Mouse (Mus musculus) limb, embryonic 15.5 days (tissue): ENCODE measurements at regions not wholly inside any gene's neighbourhood (a gene's known extent, or its start where the extent isn't known, plus 50 kb on each side); places are given as distances from the start of the nearest gene placed in this dataset.
"Not testable (repeated sequence)": the region's sequence is repeated elsewhere in the genome, so short reads cannot be mapped to it uniquely, and the experiment has no call there.

Source experiments
- ATAC-seq: fragments of 200-750 bp; cut with Nextera tagmentation; 2 replicates; pipeline ENCODE4 v1.8.0; 2017; ENCODE audit warnings: low read depth, moderate TSS enrichment; ENCODE audit not compliant: insufficient number of reproducible peaks, low FRiP score, low TSS enrichment
- H3K27ac ChIP-seq: fragments of 300-500 bp; sonication (generic); 2 replicates; pipeline ENCODE4 v1.5.1; 2015; ENCODE audit warnings: moderate library complexity, mild to moderate bottlenecking, inconsistent platforms
- H3K27me3 ChIP-seq: fragments of 300-500 bp; sonication (generic); 2 replicates; pipeline ENCODE4 v1.6.1; 2015; ENCODE audit warnings: inconsistent platforms
- H3K36me3 ChIP-seq: fragments of 300-500 bp; sonication (generic); 2 replicates; pipeline ENCODE4 v1.6.1; 2015; ENCODE audit warnings: inconsistent platforms
- H3K4me1 ChIP-seq: fragments of 300-500 bp; sonication (generic); 2 replicates; pipeline ENCODE4 v1.6.1; 2015; ENCODE audit warnings: inconsistent platforms
- H3K4me2 ChIP-seq: fragments of 300-500 bp; sonication (generic); 2 replicates; pipeline ENCODE4 v1.6.1; 2015; ENCODE audit warnings: mild to moderate bottlenecking, inconsistent platforms
- H3K4me3 ChIP-seq: fragments of 300-500 bp; sonication (generic); 2 replicates; pipeline ENCODE4 v1.5.1; 2015; ENCODE audit warnings: mild to moderate bottlenecking, inconsistent platforms
- H3K9ac ChIP-seq: fragments of 300-500 bp; sonication (generic); 2 replicates; pipeline ENCODE4 v1.6.1; 2015; ENCODE audit warnings: inconsistent platforms
- H3K9me3 ChIP-seq: fragments of 300-500 bp; sonication (generic); 2 replicates; pipeline ENCODE4 v1.6.1; 2016; ENCODE audit warnings: inconsistent platforms
- WGBS: fragments of 180-500 bp; shearing (Covaris S2); methylation state at CpG from one replicate; pipeline ENCODE4 v1.1.7; 2015; 5-methylcytosine and 5-hydroxymethylcytosine counted together

- no peak for ATAC-seq
- Histone ChIP-seq H3K4me1 (no peaks in the 10 kb centered on the region), H3K27ac (no peak overlapping the region), H3K9ac (no peak overlapping the region), H3K36me3 (no peaks in the 10 kb centered on the region), H3K4me3 (no peak overlapping the region), H3K27me3 (no peaks in the 10 kb centered on the region), H3K4me2 (no peak overlapping the region), H3K9me3 (no peaks in the 10 kb centered on the region)
- 15% methylated on average over 5 of the region's 5 CpGs for WGBS
Measured at GRCm38 (mm10) chr11:27105920-27106319, 512.1 kb upstream of the Vrk2 start.

GRCm38 (mm10) chr11:27102906-27103305 is 509.1 kb upstream of the Vrk2 start:
- H3K4me3 ChIP-seq, result no peak overlapping the region
- no peak overlapping the region for H3K27ac ChIP-seq
- H3K9me3 ChIP-seq, result no peaks in the 10 kb centered on the region
- ATAC-seq, result no peak
- no peaks in the 10 kb centered on the region for H3K27me3 ChIP-seq
- no peak overlapping the region for H3K4me2 ChIP-seq
- H3K4me1 ChIP-seq, result no peaks in the 10 kb centered on the region
- no peak overlapping the region for H3K9ac ChIP-seq
- H3K36me3 ChIP-seq, result no peaks in the 10 kb centered on the region

- Histone ChIP-seq H3K27ac (no peak overlapping the region), H3K4me3 (no peak overlapping the region), H3K4me1 (no peaks in the 10 kb centered on the region), H3K9me3 (no peaks in the 10 kb centered on the region), H3K4me2 (no peak overlapping the region), H3K27me3 (no peaks in the 10 kb centered on the region), H3K9ac (no peak overlapping the region), H3K36me3 (no peaks in the 10 kb centered on the region)
- no peak for ATAC-seq
- 92% methylated on average over 2 of the region's 2 CpGs for WGBS
Measured at GRCm38 (mm10) chr11:27102045-27102444, 508.2 kb upstream of the Vrk2 start.

- ATAC-seq, result no peak
- H3K9me3 ChIP-seq, result no peaks in the 10 kb centered on the region
- no peak overlapping the region for H3K4me2 ChIP-seq
- H3K4me3 ChIP-seq, result no peak overlapping the region
- H3K36me3 ChIP-seq, result no peaks in the 10 kb centered on the region
- H3K9ac ChIP-seq, result no peak overlapping the region
- no peak overlapping the region for H3K27ac ChIP-seq
- H3K4me1 ChIP-seq, result no peaks in the 10 kb centered on the region
- H3K27me3 ChIP-seq, result no peaks in the 10 kb centered on the region
Measured at GRCm38 (mm10) chr11:27096615-27097014, 502.8 kb upstream of the Vrk2 start.

GRCm38 (mm10) chr11:27095460-27095859 is 501.7 kb upstream of the Vrk2 start:
- H3K4me1 ChIP-seq, H3K4me3 ChIP-seq, H3K27me3 ChIP-seq, H3K4me2 ChIP-seq, ATAC-seq, H3K9me3 ChIP-seq, H3K36me3 ChIP-seq, H3K9ac ChIP-seq, H3K27ac ChIP-seq: not testable (repeated sequence)

- Histone ChIP-seq H3K36me3 (no peaks in the 10 kb centered on the region), H3K9ac (no peak overlapping the region), H3K4me1 (no peaks in the 10 kb centered on the region), H3K4me2 (no peak overlapping the region), H3K27ac (no peak overlapping the region), H3K27me3 (no peaks in the 10 kb centered on the region), H3K9me3 (no peaks in the 10 kb centered on the region), H3K4me3 (no peak overlapping the region)
- ATAC-seq, result no peak
- 94% methylated on average over 1 of the region's 1 CpGs for WGBS
Measured at GRCm38 (mm10) chr11:27086516-27086915, 492.7 kb upstream of the Vrk2 start.

- no peak for ATAC-seq
- no peak overlapping the region for H3K4me2 ChIP-seq
- no peaks in the 10 kb centered on the region for H3K36me3 ChIP-seq
- H3K9ac ChIP-seq, result no peak overlapping the region
- no peaks in the 10 kb centered on the region for H3K27me3 ChIP-seq
- H3K4me3 ChIP-seq, result no peak overlapping the region
- no peaks in the 10 kb centered on the region for H3K9me3 ChIP-seq
- H3K4me1 ChIP-seq, result no peaks in the 10 kb centered on the region
- H3K27ac ChIP-seq, result no peak overlapping the region
Measured at GRCm38 (mm10) chr11:27081188-27081587, 487.4 kb upstream of the Vrk2 start.

- H3K9me3 ChIP-seq, result no peaks in the 10 kb centered on the region
- H3K27ac ChIP-seq, result no peak overlapping the region
- H3K36me3 ChIP-seq, result no peaks in the 10 kb centered on the region
- no peak overlapping the region for H3K4me2 ChIP-seq
- no peaks in the 10 kb centered on the region for H3K27me3 ChIP-seq
- no peak overlapping the region for H3K9ac ChIP-seq
- no peak overlapping the region for H3K4me3 ChIP-seq
- no peaks in the 10 kb centered on the region for H3K4me1 ChIP-seq
- no peak for ATAC-seq
Measured at GRCm38 (mm10) chr11:27070381-27070780, 476.6 kb upstream of the Vrk2 start.

GRCm38 (mm10) chr11:27027243-27027852 is 433.5 kb upstream of the Vrk2 start:
- H3K4me3 ChIP-seq, result no peak overlapping the region
- H3K4me1 ChIP-seq, result no peaks in the 10 kb centered on the region
- 78% methylated on average over 1 of the region's 1 CpGs for WGBS
- ATAC-seq, result no peak
- H3K36me3 ChIP-seq, result no peaks in the 10 kb centered on the region
- H3K27me3 ChIP-seq, result no peaks in the 10 kb centered on the region
- no peak overlapping the region for H3K9ac ChIP-seq
- no peaks in the 10 kb centered on the region for H3K9me3 ChIP-seq
- no peak overlapping the region for H3K4me2 ChIP-seq
- no peak overlapping the region for H3K27ac ChIP-seq

GRCm38 (mm10) chr11:27025500-27025899 is 431.7 kb upstream of the Vrk2 start:
- H3K27me3 ChIP-seq, result no peaks in the 10 kb centered on the region
- H3K4me2 ChIP-seq, result no peak overlapping the region
- no peak overlapping the region for H3K4me3 ChIP-seq
- no peak overlapping the region for H3K9ac ChIP-seq
- no peak for ATAC-seq
- 45% methylated on average over 2 of the region's 2 CpGs for WGBS
- H3K9me3 ChIP-seq, result no peaks in the 10 kb centered on the region
- no peaks in the 10 kb centered on the region for H3K4me1 ChIP-seq
- no peaks in the 10 kb centered on the region for H3K36me3 ChIP-seq
- no peak overlapping the region for H3K27ac ChIP-seq

GRCm38 (mm10) chr11:26996292-26997099 is 402.7 kb upstream of the Vrk2 start:
- Histone ChIP-seq H3K4me3 (no peak overlapping the region), H3K9ac (no peak overlapping the region), H3K4me1 (no peaks in the 10 kb centered on the region), H3K4me2 (no peak overlapping the region), H3K9me3 (no peaks in the 10 kb centered on the region), H3K27me3 (no peaks in the 10 kb centered on the region), H3K27ac (no peak overlapping the region), H3K36me3 (no peaks in the 10 kb centered on the region)
- WGBS, result 25% methylated on average over 3 of the region's 3 CpGs
- no peak for ATAC-seq

GRCm38 (mm10) chr11:26981216-26981615 is 387.4 kb upstream of the Vrk2 start:
- H3K36me3 ChIP-seq, result no peaks in the 10 kb centered on the region
- no peak for ATAC-seq
- H3K27me3 ChIP-seq, result no peaks in the 10 kb centered on the region
- 42% methylated on average over 7 of the region's 7 CpGs for WGBS
- no peak overlapping the region for H3K9ac ChIP-seq
- H3K4me2 ChIP-seq, result no peak overlapping the region
- H3K9me3 ChIP-seq, result no peaks in the 10 kb centered on the region
- no peak overlapping the region for H3K27ac ChIP-seq
- no peak overlapping the region for H3K4me3 ChIP-seq
- no peaks in the 10 kb centered on the region for H3K4me1 ChIP-seq
